Mouse (Mus musculus): Measurements from ENCODE around the gene Fam117a. TPM values are rescaled to one million over a fixed set of nuclear protein-coding genes. Genes with fewer than 3 reads are reported as not detected.

Gene Fam117a
- polyA plus RNA-seq, 1 experiment from 2014 or later = 7.7 TPM

DNA sequence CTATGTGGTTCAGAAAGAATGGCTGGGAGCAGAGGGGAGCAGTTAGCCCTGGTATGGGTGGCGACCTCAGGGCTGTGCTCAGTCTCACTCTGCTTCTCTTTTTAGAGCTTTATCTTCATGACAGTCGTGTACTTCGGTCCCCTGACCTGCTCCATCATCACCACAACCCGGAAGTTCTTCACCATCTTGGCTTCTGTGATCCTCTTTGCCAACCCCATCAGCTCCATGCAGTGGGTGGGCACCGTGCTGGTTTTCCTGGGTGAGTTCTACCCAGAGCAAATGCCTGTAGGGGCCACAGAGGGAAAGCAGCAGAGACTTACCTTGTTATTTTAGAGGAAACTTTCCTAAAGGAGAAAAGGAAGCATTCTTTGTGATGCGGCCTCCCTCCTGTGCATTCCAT is 53.6 kb downstream of the Fam117a start:
- Histone ChIP-seq H3K9me3 (replicated peaks) (no peaks in the 10 kb centered on the region), H3K36me3 (peaks cover 63% of the 10 kb centered on the region), H3K4me3 (no peak overlapping the region), H3K4me1 (peaks cover 43% of the 10 kb centered on the region), H3K27me3 (ENCODE audit: low read depth, poor library complexity, severe bottlenecking) (0 out of 2 replicates have a peak, but pooled peaks cover 3% of the 10 kb centered on the region), H3K27ac (replicated peaks) (no peak overlapping the region)
- WGBS = 92% methylated on average over 6 of the region's 6 CpGs
- no peak for DNase-seq (ENCODE audit: low spot score)

DNA sequence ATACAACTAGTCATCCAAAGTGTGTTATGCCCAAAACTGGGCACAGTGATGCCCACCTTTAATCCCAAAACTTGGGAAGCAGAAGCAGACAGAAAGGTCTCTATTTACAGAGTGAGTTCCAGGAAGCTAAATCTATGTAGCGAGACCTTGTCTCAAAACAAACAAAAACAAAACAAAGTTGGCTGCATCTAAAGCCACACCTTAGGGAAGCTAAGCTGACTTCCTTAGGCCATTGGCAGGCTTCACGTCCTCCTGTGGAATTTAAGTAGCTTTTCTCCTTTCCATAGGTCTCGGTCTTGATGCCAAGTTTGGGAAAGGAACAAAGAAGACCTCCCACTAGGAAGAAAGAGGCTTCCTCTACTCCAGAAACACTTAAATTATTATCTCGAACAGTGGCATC is 54.4 kb downstream of the Fam117a start:
- peaks cover 63% of the 10 kb centered on the region for H3K36me3 ChIP-seq

GRCm38 (mm10) chr11:95391743-95392142 is 54.9 kb downstream of the Fam117a start:
- H3K36me3 ChIP-seq = peaks cover 58% of the 10 kb centered on the region
- peaks cover 30% of the 10 kb centered on the region for H3K4me1 ChIP-seq
- 80% methylated on average over 5 of the region's 5 CpGs for WGBS
- no peaks in the 10 kb centered on the region for H3K9me3 ChIP-seq (replicated peaks)
- 0 out of 2 replicates have a peak, but pooled peaks cover 3% of the 10 kb centered on the region for H3K27me3 ChIP-seq (ENCODE audit: low read depth, poor library complexity, severe bottlenecking)
- 0 out of 2 replicates have a peak overlapping the region, but pooled peaks have one; percentile 42 for H3K27ac ChIP-seq (replicated peaks)
- no peak for DNase-seq (ENCODE audit: low spot score)
- no peak overlapping the region for H3K4me3 ChIP-seq

More for the DNA sequence above, 54.4 kb downstream of the Fam117a start:
- 77% methylated on average over 4 of the region's 4 CpGs for WGBS
- no peak for DNase-seq (ENCODE audit: low spot score)
- Histone ChIP-seq H3K4me3 (no peak overlapping the region), H3K4me1 (peaks cover 35% of the 10 kb centered on the region), H3K27ac (replicated peaks) (no peak overlapping the region), H3K9me3 (replicated peaks) (no peaks in the 10 kb centered on the region), H3K27me3 (ENCODE audit: low read depth, poor library complexity, severe bottlenecking) (0 out of 2 replicates have a peak, but pooled peaks cover 3% of the 10 kb centered on the region)

DNA sequence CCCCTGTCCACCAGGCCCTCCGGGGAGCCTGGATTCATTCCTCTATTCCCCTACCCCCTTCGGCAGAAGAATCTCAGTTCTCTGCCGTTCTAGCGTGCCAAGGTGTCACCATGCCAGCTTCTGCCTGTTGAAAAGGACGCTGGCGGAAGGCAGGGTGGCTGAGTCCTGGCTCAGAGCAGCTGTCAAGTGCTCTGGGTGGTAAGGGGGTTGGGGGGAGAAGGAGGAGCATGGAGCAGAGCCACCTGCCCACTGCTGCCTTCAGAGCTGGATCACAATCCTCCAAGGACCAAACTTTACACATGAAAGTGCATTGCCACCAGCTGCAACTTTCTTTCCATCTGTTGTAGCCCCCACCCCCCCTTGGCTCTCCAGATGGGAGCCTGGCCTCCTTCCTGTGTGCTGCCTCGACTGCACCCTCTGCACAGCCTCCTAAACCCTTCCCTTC is 55.4 kb downstream of the Fam117a start:
- Histone ChIP-seq H3K4me3 (no peak overlapping the region), H3K27ac (replicated peaks) (0 out of 2 replicates have a peak overlapping the region, but pooled peaks have one; percentile 42), H3K4me1 (peaks cover 25% of the 10 kb centered on the region), H3K9me3 (replicated peaks) (no peaks in the 10 kb centered on the region), H3K27me3 (ENCODE audit: low read depth, poor library complexity, severe bottlenecking) (0 out of 2 replicates have a peak, but pooled peaks cover 3% of the 10 kb centered on the region), H3K36me3 (peaks cover 53% of the 10 kb centered on the region)
- DNase-seq (ENCODE audit: low spot score) = no peak
- 66% methylated on average over 7 of the region's 7 CpGs for WGBS

DNA sequence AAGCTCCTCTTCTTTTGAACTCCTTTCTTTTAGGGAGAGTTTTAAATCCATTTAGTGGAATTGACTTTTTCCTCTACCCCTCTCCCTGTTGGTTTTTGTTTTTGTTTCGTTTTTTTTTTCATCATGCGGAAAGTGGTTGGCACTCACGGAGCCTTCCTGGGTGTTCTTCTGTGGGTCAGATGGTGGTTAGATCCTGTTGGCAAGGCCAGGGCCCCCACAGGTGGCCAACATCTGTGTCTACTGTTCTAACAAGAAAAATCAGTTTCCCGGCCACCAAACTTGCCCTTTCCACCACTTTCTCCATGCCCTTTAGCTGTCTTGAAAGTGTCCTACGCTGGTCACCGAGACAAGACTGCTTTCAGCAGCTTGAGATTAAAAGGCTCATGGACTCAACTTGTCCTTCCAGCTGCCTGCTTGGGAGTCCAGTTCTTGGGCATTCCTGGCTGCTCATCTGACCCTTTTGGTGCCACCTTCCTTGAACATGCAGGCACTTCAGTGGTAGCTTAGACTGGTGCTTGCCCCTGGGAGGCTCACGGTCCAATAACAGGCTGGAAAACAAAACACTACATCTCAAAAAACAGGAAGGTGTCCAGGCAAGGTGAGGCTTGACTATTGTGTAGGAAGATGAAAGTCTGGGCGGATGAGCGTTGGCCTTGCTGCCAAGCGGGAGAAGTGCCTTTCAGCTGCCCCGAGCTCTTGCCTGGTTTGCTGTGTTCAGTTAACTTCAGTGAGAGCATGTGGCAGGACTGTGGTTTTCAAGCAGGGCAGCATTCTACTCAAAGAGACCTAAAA is 56.1 kb downstream of the Fam117a start:
- H3K27ac ChIP-seq (replicated peaks) = no peak overlapping the region
- H3K4me3 ChIP-seq = no peak overlapping the region
- peaks cover 22% of the 10 kb centered on the region for H3K4me1 ChIP-seq
- H3K36me3 ChIP-seq = peaks cover 46% of the 10 kb centered on the region
- 77% methylated on average over 11 of the region's 11 CpGs for WGBS
- H3K27me3 ChIP-seq (ENCODE audit: low read depth, poor library complexity, severe bottlenecking) = 0 out of 2 replicates have a peak, but pooled peaks cover under 1% of the 10 kb centered on the region
- H3K9me3 ChIP-seq (replicated peaks) = no peaks in the 10 kb centered on the region
- no peak for DNase-seq (ENCODE audit: low spot score)

GRCm38 (mm10) chr11:95393500-95393816 is 56.6 kb downstream of the Fam117a start:
- 31% methylated on average over 5 of the region's 5 CpGs for WGBS
- peaks cover 22% of the 10 kb centered on the region for H3K4me1 ChIP-seq
- H3K9me3 ChIP-seq (replicated peaks) = no peaks in the 10 kb centered on the region
- peaks cover 41% of the 10 kb centered on the region for H3K36me3 ChIP-seq
- no peaks in the 10 kb centered on the region; the same call in 1 of the 2 replicates for H3K27me3 ChIP-seq (ENCODE audit: low read depth, poor library complexity, severe bottlenecking)
- H3K4me3 ChIP-seq = no peak overlapping the region
- no peak for DNase-seq (ENCODE audit: low spot score)
- H3K27ac ChIP-seq (replicated peaks) = no peak overlapping the region

GRCm38 (mm10) chr11:95394112-95394511 is 57.3 kb downstream of the Fam117a start:
- WGBS = 61% methylated on average over 5 of the region's 5 CpGs
- Histone ChIP-seq H3K27ac (replicated peaks) (no peak overlapping the region), H3K36me3 (peaks cover 34% of the 10 kb centered on the region), H3K4me3 (no peak overlapping the region), H3K4me1 (peaks cover 22% of the 10 kb centered on the region), H3K9me3 (replicated peaks) (no peaks in the 10 kb centered on the region), H3K27me3 (ENCODE audit: low read depth, poor library complexity, severe bottlenecking) (peaks cover 5% of the 10 kb centered on the region)
- DNase-seq (ENCODE audit: low spot score) = no peak

DNA sequence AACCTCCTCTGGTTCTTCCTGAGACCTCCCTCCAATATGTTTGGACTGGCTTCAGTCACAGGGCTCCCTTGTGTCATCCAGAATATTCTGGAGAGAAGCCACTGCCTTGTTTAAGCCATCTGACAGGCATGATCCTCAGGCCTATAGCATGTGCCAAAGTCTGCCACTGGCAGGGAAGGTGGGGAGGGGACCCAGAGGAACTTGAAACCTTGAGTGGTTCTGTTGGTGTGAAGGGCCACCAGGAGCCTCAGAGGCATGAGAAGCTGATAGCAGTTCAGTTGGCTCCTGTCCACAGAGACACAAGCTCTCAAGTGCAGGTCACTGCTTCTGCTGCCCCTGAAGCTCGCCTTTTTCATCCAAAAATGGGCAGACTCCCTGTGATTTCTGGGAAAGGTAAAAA is 59.7 kb downstream of the Fam117a start:
- Histone ChIP-seq H3K36me3 (peaks cover 10% of the 10 kb centered on the region), H3K27me3 (ENCODE audit: low read depth, poor library complexity, severe bottlenecking) (peaks cover 17% of the 10 kb centered on the region), H3K4me3 (no peak overlapping the region), H3K9me3 (replicated peaks) (no peaks in the 10 kb centered on the region), H3K4me1 (peaks cover 22% of the 10 kb centered on the region), H3K27ac (replicated peaks) (0 out of 2 replicates have a peak overlapping the region, but pooled peaks have one; percentile 6)
- DNase-seq (ENCODE audit: low spot score) = no peak
- WGBS = 63% methylated on average over 1 of the region's 1 CpGs

- H3K36me3 ChIP-seq = no peaks in the 10 kb centered on the region
- peak; percentile 77 for DNase-seq (ENCODE audit: low spot score)
- H3K27ac ChIP-seq (replicated peaks) = no peak overlapping the region
- H3K27me3 ChIP-seq (ENCODE audit: low read depth, poor library complexity, severe bottlenecking) = peaks cover 22% of the 10 kb centered on the region
- 64% methylated on average over 14 of the region's 14 CpGs for WGBS
- H3K4me3 ChIP-seq = no peak overlapping the region
- H3K4me1 ChIP-seq = peaks cover 27% of the 10 kb centered on the region
- H3K9me3 ChIP-seq (replicated peaks) = no peaks in the 10 kb centered on the region
Measured at GRCm38 (mm10) chr11:95397843-95398835, 61.3 kb downstream of the Fam117a start.

DNA sequence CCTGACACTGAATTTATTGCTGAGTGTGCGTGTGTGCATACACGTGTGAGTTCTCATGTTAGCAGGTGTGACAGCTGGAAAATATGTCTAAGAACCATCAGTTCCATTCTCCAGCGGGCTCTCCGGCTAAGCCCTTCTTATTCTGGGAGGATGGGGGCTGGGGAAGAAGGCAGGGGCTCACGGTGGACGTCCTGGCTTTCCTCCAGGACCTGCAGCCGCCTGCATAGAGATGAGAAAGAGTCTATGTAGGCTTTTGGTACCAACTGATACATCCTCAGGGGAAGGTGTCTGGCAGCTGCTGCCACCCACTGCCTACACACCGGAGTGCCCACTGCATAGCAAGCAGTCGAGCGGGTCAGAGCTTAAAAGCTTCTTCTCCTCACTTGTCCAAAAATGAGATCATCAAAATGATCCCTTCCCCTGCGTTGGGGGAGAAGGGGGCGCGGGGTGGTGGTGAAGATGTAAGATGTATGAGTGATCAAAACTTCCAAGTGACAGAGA is 62.8 kb downstream of the Fam117a start:
- 86% methylated on average over 13 of the region's 13 CpGs for WGBS
- H3K27ac ChIP-seq (replicated peaks) = no peak overlapping the region
- H3K4me3 ChIP-seq = no peak overlapping the region
- no peaks in the 10 kb centered on the region for H3K36me3 ChIP-seq
- H3K9me3 ChIP-seq (replicated peaks) = no peaks in the 10 kb centered on the region
- H3K27me3 ChIP-seq (ENCODE audit: low read depth, poor library complexity, severe bottlenecking) = peaks cover 22% of the 10 kb centered on the region
- DNase-seq (ENCODE audit: low spot score) = no peak
- peaks cover 24% of the 10 kb centered on the region for H3K4me1 ChIP-seq

DNA sequence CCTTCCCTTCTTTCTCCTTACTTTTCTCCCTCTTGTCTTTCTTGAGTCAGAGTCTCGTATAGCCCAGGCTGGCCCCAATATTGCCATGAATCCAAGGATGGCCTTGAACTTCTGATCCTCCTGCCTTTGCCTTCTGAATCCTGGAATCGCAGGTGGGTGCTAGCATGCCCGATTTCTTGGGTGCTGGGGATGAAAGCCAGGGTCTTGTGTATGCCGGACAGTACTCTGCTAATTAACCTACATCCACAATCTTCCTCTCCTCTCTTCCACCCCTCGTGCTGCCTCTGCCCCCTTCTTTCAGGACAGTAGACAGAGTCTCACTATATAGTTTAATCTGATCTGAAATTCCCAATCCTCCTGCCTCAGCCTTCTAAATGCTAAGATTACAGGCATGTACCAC is 64.8 kb downstream of the Fam117a start:
- Histone ChIP-seq H3K36me3 (no peaks in the 10 kb centered on the region), H3K4me1 (peaks cover 24% of the 10 kb centered on the region), H3K9me3 (replicated peaks) (no peaks in the 10 kb centered on the region), H3K27ac (replicated peaks) (no peak overlapping the region), H3K27me3 (ENCODE audit: low read depth, poor library complexity, severe bottlenecking) (peaks cover 22% of the 10 kb centered on the region), H3K4me3 (no peak overlapping the region)
- no peak for DNase-seq (ENCODE audit: low spot score)
- WGBS = 88% methylated on average over 5 of the region's 5 CpGs

DNA sequence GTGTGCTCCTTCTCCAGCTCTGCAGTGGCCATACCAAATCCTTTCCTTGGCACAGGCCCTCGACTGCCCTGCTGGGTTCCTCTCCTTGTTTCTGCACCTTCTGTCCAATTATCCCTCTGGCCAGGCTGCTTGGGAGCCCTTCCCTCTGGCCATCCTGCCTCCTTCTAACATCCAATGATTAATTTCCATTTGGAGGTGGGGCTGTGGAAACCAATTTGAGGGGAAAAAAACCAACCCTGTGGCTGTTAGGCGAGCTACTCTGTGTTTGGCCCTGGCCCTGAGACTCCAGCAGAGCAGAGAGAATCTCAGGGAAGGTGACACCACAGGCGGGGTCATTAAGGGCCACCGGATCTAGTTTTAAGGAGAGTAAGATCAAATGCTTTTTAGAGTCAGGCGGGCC is 65.4 kb downstream of the Fam117a start:
- Histone ChIP-seq H3K27ac (replicated peaks) (no peak overlapping the region; the same call in 1 of the 2 replicates), H3K27me3 (ENCODE audit: low read depth, poor library complexity, severe bottlenecking) (peaks cover 22% of the 10 kb centered on the region), H3K4me1 (peaks cover 24% of the 10 kb centered on the region), H3K36me3 (no peaks in the 10 kb centered on the region), H3K9me3 (replicated peaks) (no peaks in the 10 kb centered on the region), H3K4me3 (no peak overlapping the region)
- DNase-seq (ENCODE audit: low spot score) = no peak
- 26% methylated on average over 5 of the region's 5 CpGs for WGBS
